Mouse (Mus musculus) kidney, embryonic 14.5 days (tissue): ENCODE data around the gene Rdh7. TPM values are rescaled to one million over a fixed set of nuclear protein-coding genes. Genes with fewer than 3 reads are reported as not detected.
"Not testable (repeated sequence)": the region's sequence is repeated elsewhere in the genome, so short reads cannot be mapped to it uniquely, and the experiment has no call there.

ENCODE experiments used
- ATAC-seq: fragments of 200-750 bp; cut with Nextera tagmentation; 2 replicates; pipeline ENCODE4 v1.8.0; 2017; ENCODE audit warnings: moderate number of reproducible peaks, mild to moderate bottlenecking, moderate TSS enrichment, moderate library complexity; ENCODE audit not compliant: low FRiP score, low TSS enrichment
- H3K27ac ChIP-seq: fragments of 300-500 bp; sonication (generic); 2 replicates; pipeline ENCODE4 v1.5.1; 2014; ENCODE audit warnings: low read depth, mild to moderate bottlenecking, low read length, moderate library complexity, mixed read lengths
- H3K27me3 ChIP-seq: fragments of 300-500 bp; sonication (generic); 2 replicates; pipeline ENCODE4 v1.6.1; 2014; ENCODE audit warnings: mild to moderate bottlenecking, low read length; ENCODE audit not compliant: control insufficient read depth, insufficient read depth
- H3K36me3 ChIP-seq: fragments of 300-500 bp; sonication (generic); 2 replicates; pipeline ENCODE4 v1.6.1; 2014; ENCODE audit warnings: low read length, mixed read lengths; ENCODE audit not compliant: control insufficient read depth, insufficient read depth
- H3K4me1 ChIP-seq: fragments of 300-500 bp; sonication (generic); 2 replicates; pipeline ENCODE4 v1.6.1; 2014; ENCODE audit warnings: low read length, mixed read lengths; ENCODE audit not compliant: control insufficient read depth, insufficient read depth
- H3K4me2 ChIP-seq: fragments of 300-500 bp; sonication (generic); replicated peaks from 2 replicates; pipeline ENCODE4 v1.6.1; 2014; ENCODE audit warnings: low read depth, mild to moderate bottlenecking, low read length
- H3K4me3 ChIP-seq: fragments of 300-500 bp; sonication (generic); 2 replicates; pipeline ENCODE4 v1.5.1; 2014; ENCODE audit warnings: mild to moderate bottlenecking, low read length
- H3K9ac ChIP-seq: fragments of 300-500 bp; sonication (generic); 2 replicates; pipeline ENCODE4 v1.6.1; 2014; ENCODE audit warnings: low read depth, mild to moderate bottlenecking, low read length, moderate library complexity
- H3K9me3 ChIP-seq: fragments of 300-500 bp; sonication (generic); 2 replicates; pipeline ENCODE4 v1.6.1; 2016; ENCODE audit warnings: low read length; ENCODE audit not compliant: control insufficient read depth
- WGBS: fragments of 180-500 bp; shearing (Covaris S2); extraction: QIAGEN DNeasy Blood & Tissue Kit; methylation state at CpG from one replicate; pipeline ENCODE4 v1.1.7; 2014; 5-methylcytosine and 5-hydroxymethylcytosine counted together
- polyA plus RNA-seq: library from polyadenylated mRNA; unstranded; fragments of >200 nt; fragmentation: Nextera tagmentation; extraction: Ambion mirVana; gene quantifications from 2 replicates; pipeline ENCODE4 v1.2.1, GENCODE M21; 2014

Gene Rdh7
- polyA plus RNA-seq, 1 experiment from 2014 or later: not detected

DNA sequence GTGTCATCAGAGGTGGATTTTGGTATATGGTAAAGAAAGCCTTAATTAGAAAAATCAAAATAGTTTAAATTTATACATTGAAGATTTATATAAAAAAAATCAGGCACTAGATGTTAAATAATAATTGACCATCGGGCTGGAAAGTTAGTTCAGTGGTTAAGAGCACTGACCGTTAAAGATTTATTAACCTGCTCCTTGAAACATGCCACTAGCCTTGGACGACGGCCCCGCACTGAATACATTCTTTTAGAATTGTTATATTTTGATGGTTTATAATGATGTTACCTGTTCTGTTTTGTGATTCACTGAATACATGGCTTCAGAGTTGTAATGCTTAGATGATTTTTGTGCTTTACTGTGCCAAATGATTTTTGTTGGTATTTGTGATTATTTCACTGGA is 42.7 kb downstream of the Rdh7 start:
- not testable (repeated sequence) for ATAC-seq, H3K4me2 ChIP-seq, H3K36me3 ChIP-seq, H3K9me3 ChIP-seq, H3K9ac ChIP-seq, H3K27me3 ChIP-seq, H3K4me3 ChIP-seq, H3K4me1 ChIP-seq, H3K27ac ChIP-seq
- 71% methylated on average over 5 of the region's 5 CpGs for whole genome bisulfite sequencing

DNA sequence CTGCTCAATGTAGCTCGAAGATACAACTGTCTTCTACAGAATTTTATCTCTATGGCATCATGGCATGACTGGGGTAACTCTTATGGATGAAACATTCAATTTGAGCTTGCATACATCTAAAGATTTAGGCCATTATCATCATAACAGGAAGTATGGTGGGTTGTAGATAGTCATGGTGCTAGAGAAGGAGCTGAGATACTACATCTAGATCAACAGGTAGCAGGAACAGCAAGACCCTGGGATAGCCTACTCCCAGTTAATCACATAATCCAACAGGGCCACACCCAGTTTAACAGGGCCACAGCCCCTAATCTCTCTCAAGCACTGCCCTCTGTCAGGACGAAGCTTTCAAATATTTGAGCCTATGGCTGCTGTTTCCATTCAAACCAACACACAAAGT is 47.8 kb downstream of the Rdh7 start:
- Histone ChIP-seq H3K4me3 (no peak overlapping the region), H3K4me1 (no peaks in the 10 kb centered on the region), H3K27ac (no peak overlapping the region), H3K9me3 (no peaks in the 10 kb centered on the region), H3K9ac (no peak overlapping the region), H3K4me2 (no peak overlapping the region), H3K27me3 (no peaks in the 10 kb centered on the region), H3K36me3 (no peaks in the 10 kb centered on the region)
- 86% methylated on average over 2 of the region's 2 CpGs for WGBS
- no peak for ATAC-seq

DNA sequence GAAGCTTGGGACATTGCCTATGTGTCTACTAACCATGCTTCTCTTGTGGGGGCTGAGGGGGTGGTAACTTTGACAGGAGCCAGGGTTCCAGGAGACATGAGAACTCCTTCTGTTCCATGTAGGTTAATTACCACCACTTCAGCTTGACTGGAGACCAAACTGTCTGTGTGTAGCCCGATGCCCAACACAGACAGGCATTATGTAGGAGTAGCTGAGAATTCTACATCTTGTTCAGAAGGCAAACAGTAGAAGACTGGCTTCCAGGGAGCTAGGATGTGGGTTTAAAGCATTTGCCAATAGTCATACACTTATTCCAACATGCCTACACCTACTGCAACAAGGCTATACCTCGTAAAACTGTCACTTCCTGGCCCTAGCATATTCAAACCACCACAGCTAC is 50.1 kb downstream of the Rdh7 start:
- Histone ChIP-seq H3K4me3 (no peak overlapping the region), H3K36me3 (no peaks in the 10 kb centered on the region), H3K27ac (no peak overlapping the region), H3K4me1 (no peaks in the 10 kb centered on the region), H3K4me2 (no peak overlapping the region), H3K9me3 (no peaks in the 10 kb centered on the region), H3K27me3 (no peaks in the 10 kb centered on the region), H3K9ac (no peak overlapping the region)
- ATAC-seq: no peak
- WGBS: 87% methylated on average over 2 of the region's 2 CpGs

DNA sequence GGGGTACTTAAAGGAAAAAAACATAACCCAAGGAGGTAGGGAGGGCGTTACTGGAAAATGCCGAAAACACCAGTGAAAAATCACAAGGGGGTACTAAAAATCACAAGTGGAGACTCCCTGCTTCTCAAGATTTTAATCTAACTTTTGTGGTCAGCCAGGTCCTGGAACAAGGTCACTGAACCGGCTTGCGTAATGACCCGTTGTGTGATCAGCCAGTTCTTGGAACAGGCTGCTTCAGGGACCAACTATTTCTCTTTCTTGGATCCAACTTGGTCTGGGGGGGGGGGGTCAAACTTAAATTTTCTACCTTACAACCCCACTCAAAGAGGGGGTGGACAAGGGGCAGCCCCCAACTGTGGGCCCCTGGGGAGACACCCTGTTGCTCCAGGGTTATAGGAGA is 50.8 kb downstream of the Rdh7 start:
- not testable (repeated sequence) for H3K36me3 ChIP-seq, ATAC-seq, H3K4me1 ChIP-seq, H3K27me3 ChIP-seq, H3K27ac ChIP-seq, H3K4me3 ChIP-seq, H3K9me3 ChIP-seq, H3K4me2 ChIP-seq, H3K9ac ChIP-seq
- WGBS: 92% methylated on average over 5 of the region's 5 CpGs

DNA sequence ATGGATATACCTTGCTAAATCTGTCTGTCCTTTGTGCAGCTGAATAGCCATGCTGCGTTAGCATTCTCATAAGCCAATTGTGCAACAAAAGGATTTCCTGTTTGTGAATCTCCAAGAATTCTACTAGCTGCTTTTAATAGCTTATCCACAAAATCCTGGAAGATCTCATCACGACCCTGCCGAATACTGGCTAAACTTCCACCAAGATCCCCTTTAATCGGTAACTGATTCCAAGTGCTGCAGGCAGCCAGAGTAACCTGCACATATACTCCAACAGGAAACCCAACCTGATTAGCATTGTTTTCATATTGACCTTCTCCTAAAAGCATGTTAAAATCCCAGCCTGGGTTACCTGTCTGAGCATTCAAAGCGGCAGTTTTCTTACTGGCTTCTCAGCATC is 53.3 kb downstream of the Rdh7 start:
- H3K27ac ChIP-seq: peak overlapping the region; percentile 59; the same call in 1 of the 2 replicates
- 64% methylated on average over 5 of the region's 5 CpGs for WGBS

DNA sequence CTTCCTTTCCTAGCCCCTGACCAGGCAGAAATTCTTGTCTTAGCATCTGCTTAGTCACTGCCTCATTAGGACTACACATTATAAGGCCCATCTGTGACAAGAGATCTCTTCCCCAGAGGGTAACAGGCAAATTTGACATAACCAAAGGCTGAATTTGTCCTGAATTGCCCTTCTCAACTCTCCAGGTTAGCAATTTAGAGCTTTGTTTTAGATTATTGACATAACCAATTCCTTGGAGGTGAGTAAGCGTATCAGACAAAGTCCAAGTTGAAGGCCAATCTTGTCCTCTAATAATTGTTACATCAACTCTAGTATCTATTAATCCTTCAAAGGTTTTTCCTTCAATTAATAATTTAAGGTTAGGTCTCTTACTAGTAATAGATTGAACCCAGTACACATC is 54.4 kb downstream of the Rdh7 start:
- H3K9ac ChIP-seq, H3K4me2 ChIP-seq, H3K4me3 ChIP-seq, H3K27me3 ChIP-seq, H3K9me3 ChIP-seq, H3K36me3 ChIP-seq, H3K4me1 ChIP-seq, H3K27ac ChIP-seq, ATAC-seq: not testable (repeated sequence)
- WGBS: 83% methylated on average over 1 of the region's 1 CpGs

More for the DNA sequence above, 53.3 kb downstream of the Rdh7 start:
- ATAC-seq: no peak
- no peak overlapping the region for H3K4me3 ChIP-seq
- H3K4me2 ChIP-seq: no peak overlapping the region
- H3K9me3 ChIP-seq: no peaks in the 10 kb centered on the region
- H3K9ac ChIP-seq: no peak overlapping the region
- no peaks in the 10 kb centered on the region for H3K4me1 ChIP-seq
- H3K36me3 ChIP-seq: no peaks in the 10 kb centered on the region
- no peaks in the 10 kb centered on the region for H3K27me3 ChIP-seq

Other genes starting within 250 kb of the Rdh7 start
- 14.0 and 18.9 TPM in 2 replicates for gene Stat6, start 245.8 kb downstream of the Rdh7 start, polyA plus RNA-seq
- 7.6 and 12.4 TPM in 2 replicates for gene Nemp1, start 221.9 kb downstream of the Rdh7 start, polyA plus RNA-seq
- 19.0 and 19.8 TPM in 2 replicates for gene Nab2, start 220.2 kb downstream of the Rdh7 start, polyA plus RNA-seq
- gene Myo1a, start 183.6 kb downstream of the Rdh7 start, polyA plus RNA-seq: 0.20 and 0.45 TPM in 2 replicates
- 1.6 and 2.8 TPM in 2 replicates for gene Tac2, start 164.3 kb downstream of the Rdh7 start, polyA plus RNA-seq
- gene Zbtb39, start 149.3 kb downstream of the Rdh7 start, polyA plus RNA-seq: 6.9 and 7.6 TPM in 2 replicates
- gene Gpr182, start 137.1 kb downstream of the Rdh7 start, polyA plus RNA-seq: 2.0 and 3.7 TPM in 2 replicates
- gene Rdh1, start 129.1 kb downstream of the Rdh7 start, polyA plus RNA-seq: 0.05 and 0.07 TPM in 2 replicates
- 0.26 TPM in 1 of 2 replicates, not detected in the other for gene Rdh16f1, start 129.0 kb downstream of the Rdh7 start, polyA plus RNA-seq
- 0.32 TPM in 1 of 2 replicates, not detected in the other for gene Rdh9, start 112.4 kb downstream of the Rdh7 start, polyA plus RNA-seq
- 0.07 and 0.14 TPM in 2 replicates for gene Rdh16, start 87.7 kb downstream of the Rdh7 start, polyA plus RNA-seq
- gene Rdh19, start 38.9 kb downstream of the Rdh7 start, polyA plus RNA-seq: not detected in 2 replicates
- not detected in 2 replicates for gene Rdh16f2, start 22.3 kb downstream of the Rdh7 start, polyA plus RNA-seq
- not detected in 2 replicates for gene Sdr9c7, start 9.7 kb upstream of the Rdh7 start, polyA plus RNA-seq
- gene Hsd17b6, start 118.8 kb upstream of the Rdh7 start, polyA plus RNA-seq: not detected in 2 replicates
- gene Prim1, start 126.4 kb upstream of the Rdh7 start, polyA plus RNA-seq: 98.1 and 100.0 TPM in 2 replicates
- gene Naca, start 146.8 kb upstream of the Rdh7 start, polyA plus RNA-seq: 967 and 1,287 TPM in 2 replicates
- 566 and 622 TPM in 2 replicates for gene Ptges3, start 170.1 kb upstream of the Rdh7 start, polyA plus RNA-seq
- 2,294 and 2,764 TPM in 2 replicates for gene Atp5b, start 194.5 kb upstream of the Rdh7 start, polyA plus RNA-seq
- 17.6 and 33.7 TPM in 2 replicates for gene Baz2a, start 202.8 kb upstream of the Rdh7 start, polyA plus RNA-seq